Mouse (Mus musculus) cerebellum, postnatal 14 days (tissue): ENCODE results near the gene Nup188.

Experiments used
- DNase-seq, 2 experiments: peaks; one replicate each; pipeline ENCODE4 v3.0.0; 2021; ENCODE audit warnings: mixed read lengths in 2 of 2

The Nup188 gene

DNA sequence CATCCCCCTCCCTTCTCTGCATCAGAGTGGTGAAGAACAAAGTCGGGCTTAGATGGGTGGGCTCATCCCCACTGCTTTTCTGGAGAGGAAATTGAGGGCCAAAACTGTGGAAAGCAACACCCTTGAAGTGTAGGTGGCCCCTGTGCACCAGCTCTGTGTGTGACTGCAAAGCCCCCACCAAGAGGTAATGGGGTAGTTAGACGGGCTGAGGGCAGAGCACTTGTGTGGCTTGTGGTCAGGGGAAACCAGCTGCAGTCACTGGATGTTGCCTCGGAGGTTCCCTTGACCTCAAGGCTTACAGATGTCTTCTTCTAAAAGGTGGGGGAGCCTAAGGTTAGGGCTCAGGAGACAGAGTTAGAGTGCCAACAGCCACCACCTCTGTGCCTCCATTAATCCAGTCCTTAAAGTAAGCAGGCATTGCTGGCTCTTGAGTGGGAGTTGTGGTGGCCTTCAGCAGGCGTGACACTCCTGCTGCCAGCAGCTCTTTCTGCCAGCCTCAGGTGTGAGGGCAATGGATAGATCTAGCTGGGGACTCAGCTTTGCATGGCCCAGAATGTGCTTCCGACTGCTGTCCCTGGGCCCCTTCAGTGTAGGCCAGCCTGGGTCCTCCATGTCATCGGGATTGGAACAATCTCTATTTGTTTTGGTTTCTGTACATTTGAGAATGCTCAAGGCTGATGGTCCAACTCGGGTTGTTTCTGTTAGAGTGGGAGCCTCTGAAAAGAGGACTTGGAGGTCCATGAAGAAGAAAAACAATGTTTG is 28.3 kb upstream of the Nup188 start:
- no peak for DNase-seq

GRCm38 (mm10) chr2:30258600-30258999 is 27.6 kb upstream of the Nup188 start:
- no peak for DNase-seq

DNA sequence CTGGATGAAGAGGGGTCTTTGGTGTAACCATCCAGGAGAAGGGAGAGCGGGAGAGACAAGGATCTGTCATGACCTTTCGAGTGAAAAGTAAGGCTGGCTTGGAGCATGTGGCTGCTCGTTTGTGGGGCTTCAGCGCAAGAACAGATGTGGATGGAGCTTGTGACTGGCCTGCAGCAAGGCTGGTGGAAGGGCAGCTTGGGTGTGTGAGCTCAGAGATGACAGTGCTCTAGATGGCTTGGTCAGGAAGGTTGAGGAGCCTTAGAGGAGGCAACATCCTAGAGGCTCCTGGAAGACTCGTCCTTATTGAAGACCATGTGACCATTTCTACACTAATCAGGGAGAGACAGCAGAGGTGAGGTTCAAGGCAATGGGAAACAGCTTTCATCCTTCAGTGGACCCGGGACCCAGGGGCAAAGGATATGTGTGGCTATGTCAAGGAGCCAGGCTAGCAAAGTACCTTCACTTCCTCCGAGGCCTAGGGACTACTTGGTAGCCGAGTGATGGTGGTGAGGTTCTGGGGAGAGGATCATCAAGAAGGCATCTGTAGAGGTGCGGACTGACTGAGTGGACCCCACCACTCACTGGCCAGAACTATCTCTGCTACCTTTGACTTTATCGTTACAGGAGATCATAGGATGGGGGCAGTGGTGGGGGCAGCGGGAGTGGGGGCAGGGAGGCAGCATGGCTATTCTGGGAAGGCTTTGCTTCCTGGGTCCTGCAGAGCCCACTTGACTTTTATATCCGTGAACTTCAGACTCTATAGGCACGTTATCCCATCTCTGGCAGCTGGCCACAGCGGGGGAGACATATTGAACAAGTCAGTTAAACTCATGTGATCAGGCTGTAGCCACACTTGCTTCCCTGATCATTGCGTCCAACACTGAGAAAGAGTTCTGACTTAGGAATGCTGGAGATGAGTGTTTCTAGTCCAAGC is 26.8 kb upstream of the Nup188 start:
- peak; percentile 15 to 36 for DNase-seq

DNA sequence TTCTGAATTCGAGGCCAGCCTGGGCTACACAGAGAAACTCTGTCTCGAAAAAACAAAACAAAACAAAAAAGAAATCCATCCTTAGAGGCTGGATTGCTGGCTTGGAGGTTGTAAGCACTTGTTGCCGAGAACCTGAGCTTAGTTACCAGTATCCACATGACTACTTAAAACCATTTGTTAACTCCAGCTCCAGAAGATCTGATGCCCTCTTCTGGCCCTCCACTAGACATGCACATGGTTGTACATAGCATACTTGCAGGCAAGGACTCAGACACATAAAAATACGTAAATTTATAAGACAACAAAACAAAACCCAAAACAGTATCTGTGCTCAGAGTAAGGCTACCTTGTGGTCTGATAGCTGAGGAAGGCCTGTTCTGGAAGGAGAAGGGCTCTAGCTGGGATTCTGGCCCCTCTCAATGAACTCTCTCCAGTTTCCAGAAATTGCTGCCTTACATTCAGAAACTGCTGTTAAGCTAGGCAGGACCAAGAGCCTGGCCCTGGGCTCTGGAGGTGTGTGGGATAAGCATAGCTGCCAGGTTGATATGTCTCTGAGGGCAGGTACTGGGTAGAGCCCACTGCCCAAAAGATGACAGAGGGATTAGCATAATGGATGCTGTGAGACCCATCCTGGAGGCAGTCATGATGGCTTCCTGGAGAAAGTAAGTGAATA is 25.0 kb upstream of the Nup188 start:
- no peak for DNase-seq

GRCm38 (mm10) chr2:30261921-30262839 is 24.0 kb upstream of the Nup188 start:
- peak; percentile 45 to 55 for DNase-seq

DNA sequence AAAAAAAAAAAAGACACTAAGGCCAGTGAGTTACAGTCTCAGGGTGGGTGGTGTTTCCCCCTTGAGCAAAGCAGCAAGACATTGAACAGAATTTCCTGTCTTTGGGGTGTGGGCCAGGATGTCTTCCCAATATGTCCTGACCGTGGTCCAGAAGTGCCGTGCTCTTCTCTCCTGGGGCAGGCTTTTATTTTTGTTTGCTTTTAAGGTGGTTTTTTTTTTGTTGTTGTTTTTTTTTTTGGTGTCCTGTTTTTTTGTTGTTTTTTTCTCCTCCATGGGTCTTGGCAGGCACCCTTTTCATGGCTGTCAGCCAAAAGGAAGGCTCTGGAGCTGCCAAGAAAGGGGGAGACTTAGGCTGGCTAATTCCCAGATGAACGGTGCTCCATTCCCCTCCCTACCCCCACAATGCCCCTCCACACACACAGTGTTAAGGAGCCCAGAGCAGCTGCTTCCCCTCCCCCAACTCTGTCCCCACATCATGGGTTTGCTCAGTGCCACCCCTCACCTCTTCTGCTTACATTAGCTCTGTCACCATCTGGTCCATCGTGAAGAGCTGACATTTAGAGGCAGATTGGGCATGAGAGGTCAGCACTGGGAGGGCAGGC is 23.3 kb upstream of the Nup188 start:
- peak; percentile 91 to 92 for DNase-seq

DNA sequence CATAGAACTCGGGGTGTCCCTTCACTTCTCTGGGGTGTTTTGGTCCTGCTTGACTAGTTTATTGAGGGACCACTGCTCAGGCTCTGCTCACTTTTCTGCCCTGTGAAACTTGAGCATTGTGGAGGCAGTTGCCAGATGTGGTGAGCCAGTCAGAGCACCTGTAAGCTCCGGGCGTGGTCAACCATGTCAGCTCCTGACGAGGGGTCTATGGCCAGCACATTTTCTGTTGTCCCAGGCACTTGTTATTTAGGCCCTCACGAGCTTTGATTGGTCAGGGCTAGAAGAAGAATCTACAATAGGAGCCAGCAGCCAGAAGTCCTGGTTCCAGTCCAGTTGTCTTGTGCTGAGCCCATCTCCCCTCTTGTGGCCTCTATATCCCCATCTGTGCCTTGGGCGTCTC is 22.4 kb upstream of the Nup188 start:
- no peak for DNase-seq

GRCm38 (mm10) chr2:30264671-30265519 is 21.3 kb upstream of the Nup188 start:
- no peak for DNase-seq

- peak; percentile 69 to 76 for DNase-seq
Observed at GRCm38 (mm10) chr2:30265767-30266253, 20.4 kb upstream of the Nup188 start, which contains the start of gene Phyhd1. TSS of gene Phyhd1 (plus strand) at chr2:30266203.

- peak; percentile 59 to 73 for DNase-seq
Observed at GRCm38 (mm10) chr2:30266392-30266941, 19.7 kb upstream of the Nup188 start.

DNA sequence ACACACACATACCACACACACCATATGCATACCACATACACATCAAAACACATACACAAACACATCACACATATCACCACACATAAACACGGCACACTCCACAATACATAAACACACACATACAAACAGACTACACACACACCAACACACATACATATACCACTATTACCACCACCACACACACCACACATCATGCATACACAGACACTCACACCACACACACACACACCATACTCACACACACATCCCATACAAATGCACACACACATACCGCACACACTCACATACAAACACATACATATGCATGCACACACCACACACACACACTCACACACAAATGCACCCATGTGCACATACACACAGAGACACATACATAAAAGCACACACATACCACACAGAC is 18.7 kb upstream of the Nup188 start:
- DNase-seq: no peak

GRCm38 (mm10) chr2:30268371-30268770 is 17.8 kb upstream of the Nup188 start:
- DNase-seq: no peak

DNA sequence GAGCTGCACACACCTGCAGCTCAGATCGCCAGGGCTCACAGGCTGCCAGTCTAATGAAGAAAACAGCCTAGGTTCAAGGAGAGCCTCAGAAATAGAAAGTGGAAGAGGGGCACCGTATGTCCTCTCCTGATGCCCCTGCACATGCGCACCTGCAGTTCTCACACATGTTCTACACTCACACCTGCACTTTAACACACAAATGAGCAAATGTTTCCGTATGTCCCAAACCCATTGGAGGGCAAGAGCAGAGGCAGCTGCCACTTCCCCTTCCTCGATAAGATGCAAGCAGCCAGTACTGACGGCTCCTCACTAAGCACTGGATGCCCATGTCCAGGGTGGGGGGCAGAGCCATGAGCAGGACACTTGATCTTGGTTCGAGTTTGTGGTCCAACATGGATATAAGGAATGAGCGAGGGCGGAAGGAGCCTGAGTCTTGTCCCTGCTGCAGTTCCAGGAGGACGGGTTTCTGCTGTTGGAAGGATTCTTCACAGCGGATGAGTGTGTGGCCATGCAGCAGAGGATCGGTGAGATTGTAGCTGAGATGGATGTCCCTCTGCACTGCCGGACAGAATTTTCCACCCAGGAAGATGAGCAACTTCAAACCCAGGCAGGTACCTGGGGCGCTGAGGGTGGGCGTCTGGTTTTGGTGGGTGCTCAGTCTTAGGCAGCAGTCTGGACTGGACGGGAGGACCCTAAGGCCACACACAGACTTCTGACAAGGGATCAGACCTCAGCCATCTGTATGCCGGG is 16.8 kb upstream of the Nup188 start:
- DNase-seq: no peak

GRCm38 (mm10) chr2:30270134-30270533 is 16.1 kb upstream of the Nup188 start:
- DNase-seq: peak; percentile 80 to 86

DNA sequence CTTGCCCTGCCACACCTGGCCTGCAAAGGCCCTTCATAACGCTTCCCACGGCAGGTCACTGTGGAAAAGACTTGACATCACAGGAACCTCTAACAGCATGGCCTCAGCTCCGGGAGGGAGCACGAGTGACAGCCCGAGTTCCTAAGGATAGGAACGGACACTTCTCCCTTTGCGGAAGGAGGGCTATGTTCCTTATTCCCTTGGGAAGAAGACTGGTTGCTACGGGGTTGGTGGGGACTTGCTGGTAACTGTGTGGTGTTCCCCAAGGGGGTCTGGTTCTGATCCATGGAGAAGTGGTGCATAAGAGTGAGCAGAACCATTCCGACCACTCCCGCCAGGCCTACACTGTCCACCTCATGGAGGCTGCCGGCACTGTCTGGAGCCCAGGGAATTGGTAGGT is 5.5 kb upstream of the Nup188 start, which contains the start of gene Gm28038:
Gene Gm28038, plus strand, starts transcription at position 301 of the 400 bp plus-strand sequence.
- no peak for DNase-seq

DNA sequence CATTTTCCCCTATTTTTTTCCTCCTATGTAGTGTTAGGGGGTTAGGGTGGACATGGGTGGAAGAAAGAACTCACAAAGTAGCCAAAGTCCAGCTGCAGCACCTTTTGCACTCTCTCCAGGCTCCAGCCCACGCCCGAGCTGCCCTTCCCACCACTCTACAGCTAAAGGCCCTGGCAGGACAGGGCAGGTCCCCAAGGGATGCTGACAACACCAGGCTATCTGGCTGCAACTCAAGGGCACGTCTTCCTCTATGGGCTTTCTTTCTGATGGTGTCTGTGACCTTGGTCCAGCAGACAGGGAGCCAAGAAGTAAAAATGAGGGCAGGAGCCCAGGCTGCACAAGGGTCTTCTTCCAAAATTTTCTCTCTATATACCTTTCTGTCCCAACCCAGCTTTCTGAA is 4.5 kb upstream of the Nup188 start:
- no peak for DNase-seq

DNA sequence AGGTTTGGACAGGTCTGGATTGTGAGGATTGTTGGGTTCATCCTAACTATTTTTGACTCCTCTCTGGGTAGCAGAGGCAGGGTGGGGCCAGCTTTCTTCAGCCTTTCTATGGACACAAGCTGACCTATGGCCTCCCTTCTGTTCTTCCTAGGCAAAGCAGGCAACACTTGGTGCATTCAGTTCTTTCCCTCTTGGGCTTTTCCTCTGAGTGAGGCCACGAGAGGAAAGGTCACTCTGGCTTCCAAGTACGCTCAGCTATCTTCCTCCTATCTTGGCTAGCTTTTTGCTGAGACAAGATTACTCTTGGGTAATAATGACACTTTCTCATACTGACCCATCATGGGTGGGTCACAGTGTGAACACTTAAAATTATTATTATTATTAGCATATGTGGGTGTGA is 3.0 kb upstream of the Nup188 start:
- DNase-seq: no peak

GRCm38 (mm10) chr2:30285004-30285403 is 1.2 kb upstream of the Nup188 start:
- no peak for DNase-seq
